Mouse (Mus musculus) CD4-positive, CD25-positive, alpha-beta regulatory T cell, adult 2 months (primary cell): ENCODE measurements at regions not wholly inside any gene's neighbourhood (a gene's known extent, or its start where the extent isn't known, plus 50 kb on each side); places are given as distances from the start of the nearest gene placed in this dataset.
"Not testable (repeated sequence)": the region's sequence is repeated elsewhere in the genome, so short reads cannot be mapped to it uniquely, and the experiment has no call there.

Experiments
- DNase-seq: peaks from one replicate; pipeline ENCODE4 v3.0.0-alpha.2; 2012; ENCODE audit warnings: low read depth, low spot score

GRCm38 (mm10) chr17:4541020-4541743, 452.9 kb upstream of the Arid1b start:
- DNase-seq, result no peak

GRCm38 (mm10) chr17:4546579-4546978, 447.6 kb upstream of the Arid1b start:
- DNase-seq, result no peak

GRCm38 (mm10) chr17:4553026-4553425, 441.1 kb upstream of the Arid1b start:
- not testable (repeated sequence) for DNase-seq

- no peak for DNase-seq
Measured at GRCm38 (mm10) chr17:4563641-4564040, 430.5 kb upstream of the Arid1b start.

GRCm38 (mm10) chr17:4576883-4577282, 417.2 kb upstream of the Arid1b start:
- DNase-seq, result no peak

GRCm38 (mm10) chr17:4581851-4582250, 412.3 kb upstream of the Arid1b start:
- DNase-seq, result no peak

GRCm38 (mm10) chr17:4610481-4610880, 383.7 kb upstream of the Arid1b start:
- DNase-seq, result no peak

- DNase-seq, result no peak
Measured at GRCm38 (mm10) chr17:4610993-4611392, 383.1 kb upstream of the Arid1b start.

GRCm38 (mm10) chr17:4611711-4612110, 382.4 kb upstream of the Arid1b start:
- DNase-seq, result no peak

GRCm38 (mm10) chr17:4612136-4612535, 382.0 kb upstream of the Arid1b start:
- no peak for DNase-seq

- no peak for DNase-seq
Measured at GRCm38 (mm10) chr17:4612741-4613140, 381.4 kb upstream of the Arid1b start.

- no peak for DNase-seq
Measured at GRCm38 (mm10) chr17:4620361-4620760, 373.8 kb upstream of the Arid1b start.

GRCm38 (mm10) chr17:4626126-4626525, 368.0 kb upstream of the Arid1b start:
- not testable (repeated sequence) for DNase-seq

GRCm38 (mm10) chr17:4627542-4627941, 366.6 kb upstream of the Arid1b start:
- no peak for DNase-seq

- DNase-seq, result no peak
Measured at GRCm38 (mm10) chr17:4631122-4631521, 363.0 kb upstream of the Arid1b start.

- DNase-seq, result no peak
Measured at GRCm38 (mm10) chr17:4632506-4632905, 361.6 kb upstream of the Arid1b start.

GRCm38 (mm10) chr17:4633771-4634170, 360.4 kb upstream of the Arid1b start:
- DNase-seq, result no peak

GRCm38 (mm10) chr17:4636796-4637353, 357.3 kb upstream of the Arid1b start:
- no peak for DNase-seq

GRCm38 (mm10) chr17:4639531-4639930, 354.6 kb upstream of the Arid1b start:
- DNase-seq, result no peak

GRCm38 (mm10) chr17:4640555-4640954, 353.6 kb upstream of the Arid1b start:
- DNase-seq, result no peak

GRCm38 (mm10) chr17:4641166-4641565, 353.0 kb upstream of the Arid1b start:
- no peak for DNase-seq

- DNase-seq, result no peak
Measured at GRCm38 (mm10) chr17:4642046-4642445, 352.1 kb upstream of the Arid1b start.

- no peak for DNase-seq
Measured at GRCm38 (mm10) chr17:4643343-4643742, 350.8 kb upstream of the Arid1b start.
